8 mouse cellular contexts compared by ENCODE assay signal in the genomic region with DNA sequence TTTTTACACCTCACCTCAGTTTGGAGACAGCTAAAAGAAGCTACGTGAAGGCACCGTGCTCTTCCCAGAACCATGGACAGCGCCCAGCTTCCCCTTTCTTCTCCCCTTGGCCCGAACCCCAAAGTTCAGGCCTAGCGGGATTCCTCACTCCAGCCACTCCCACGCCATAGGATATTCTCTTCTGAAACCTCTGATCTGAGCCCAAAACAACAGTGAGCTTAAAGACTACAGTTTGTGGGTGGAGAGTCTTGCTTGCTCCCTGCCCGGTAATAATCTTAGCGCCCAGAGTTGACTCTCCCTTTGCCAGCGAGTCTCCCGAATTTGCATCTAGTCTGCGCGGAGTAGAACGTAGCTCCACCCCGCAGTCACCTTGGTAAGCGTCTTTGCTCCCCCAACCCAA. TPM values are rescaled to one million over a fixed set of nuclear protein-coding genes. Genes with fewer than 3 reads are reported as not detected.
DNase-seq lines count a peak whose midpoint lies in the region; ATAC-seq lines count a peak whose summit lies in the region.

No protein-coding gene starts in this region.

- DNase-seq in cerebellum, adult 9-10 months: peak; percentile 10
- DNase-seq in cerebellum, postnatal 36 days: no peak
- peak; percentile 26 for DNase-seq in urinary bladder, postnatal 14 days (ENCODE audit: low spot score)
- no peak for DNase-seq in urinary bladder, postnatal 4 days (ENCODE audit: low spot score in 2 of 2)
- DNase-seq in hindbrain, embryonic 10.5 days (ENCODE audit: low spot score): no peak
- DNase-seq in neural tube, embryonic 11.5 days (ENCODE audit: low spot score): peak; percentile 51
- no peak for DNase-seq in layer of hippocampus, postnatal 14 days (ENCODE audit: low spot score in 2 of 2)
- no peak for DNase-seq in cerebellum, postnatal 4 days (ENCODE audit: low spot score in 2 of 2)

- H3K4me1 ChIP-seq in hindbrain, embryonic 10.5 days (replicated peaks): peaks cover 57% of the 10 kb centered on the region
- peaks cover 7% of the 10 kb centered on the region; the same call in 1 of the 2 replicates for H3K4me1 ChIP-seq in neural tube, embryonic 11.5 days (ENCODE audit: control insufficient read depth, insufficient read depth, low read length)

- peaks cover 96% of the 10 kb centered on the region for H3K27me3 ChIP-seq in hindbrain, embryonic 10.5 days (ENCODE audit: insufficient read depth, poor library complexity, severe bottlenecking)
- H3K27me3 ChIP-seq in neural tube, embryonic 11.5 days (ENCODE audit: control insufficient read depth, insufficient read depth, low read length): peaks cover 49% of the 10 kb centered on the region

- peak; percentile 3; the same call in 1 of the 2 replicates for ATAC-seq in neural tube, embryonic 11.5 days (ENCODE audit: insufficient read depth, low FRiP score, low TSS enrichment)

- under 1% methylated on average over 15 of the region's 15 CpGs for WGBS in hindbrain, embryonic 10.5 days
- WGBS in neural tube, embryonic 11.5 days: 2% methylated on average over 15 of the region's 15 CpGs

- no peak overlapping the region for H3K9ac ChIP-seq in neural tube, embryonic 11.5 days (ENCODE audit: low read length)

- H3K4me3 ChIP-seq in hindbrain, embryonic 10.5 days: peak overlapping the region; percentile 45
- H3K4me3 ChIP-seq in neural tube, embryonic 11.5 days (ENCODE audit: low read depth, low read length): no peak overlapping the region

- no peaks in the 10 kb centered on the region for H3K9me3 ChIP-seq in hindbrain, embryonic 10.5 days
- H3K9me3 ChIP-seq in neural tube, embryonic 11.5 days (ENCODE audit: control insufficient read depth, low read length): no peaks in the 10 kb centered on the region

- H3K27ac ChIP-seq in hindbrain, embryonic 10.5 days: peak overlapping the region; percentile 79
- H3K27ac ChIP-seq in neural tube, embryonic 11.5 days (ENCODE audit: low read depth, low read length): no peak overlapping the region

- peak overlapping the region; percentile 17 for H3K4me2 ChIP-seq in neural tube, embryonic 11.5 days (ENCODE audit: low read depth)

- no peaks in the 10 kb centered on the region for H3K36me3 ChIP-seq in hindbrain, embryonic 10.5 days
- no peaks in the 10 kb centered on the region for H3K36me3 ChIP-seq in neural tube, embryonic 11.5 days (ENCODE audit: control insufficient read depth, insufficient read depth, low read length)

RNA-seq across cellular contexts. Expression of a gene that starts 28.2 kb away (rescaled TPM):
- 69.0 and 74.0 TPM in 2 replicates for polyA plus RNA-seq in hindbrain, embryonic 10.5 days (2016; fragmentation: Nextera tagmentation; extraction: Ambion mirVana)
- 61.2 and 62.9 TPM in 2 replicates for polyA plus RNA-seq in neural tube, embryonic 11.5 days (2014; fragmentation: Nextera tagmentation; extraction: Ambion mirVana)
- 100 to 1,000 TPM; 100 to 110 TPM for total RNA-seq in layer of hippocampus, postnatal 14 days (2021)

Comparison
In these comparisons a context has a peak if more than half of its experiments do, and no peak if none do; other contexts are left out.
1. DNase-seq: peak in cerebellum, adult 9-10 months (single experiment), urinary bladder, postnatal 14 days (single experiment) and neural tube, embryonic 11.5 days (single experiment); none in cerebellum, postnatal 36 days (0 of 2), urinary bladder, postnatal 4 days (0 of 2), hindbrain, embryonic 10.5 days (single experiment), layer of hippocampus, postnatal 14 days (0 of 2) and cerebellum, postnatal 4 days (0 of 2).